Mouse (Mus musculus) ES-Bruce4 (cell line): ENCODE data around the gene Etv5. TPM values are rescaled to one million over a fixed set of nuclear protein-coding genes. Genes with fewer than 3 reads are reported as not detected.

Experiments
- H3K27ac ChIP-seq: 2 replicates; pipeline ENCODE4 v1.5.1; 2012; ENCODE audit warnings: low read length, inconsistent platforms; ENCODE audit not compliant: insufficient read depth
- H3K27me3 ChIP-seq: 2 replicates; pipeline ENCODE4 v1.6.1; 2012; ENCODE audit warnings: mild to moderate bottlenecking, low read length, inconsistent platforms; ENCODE audit not compliant: control insufficient read depth, poor library complexity, insufficient read depth, severe bottlenecking
- H3K36me3 ChIP-seq: 2 replicates; pipeline ENCODE4 v1.6.1; 2012; ENCODE audit warnings: inconsistent platforms, mild to moderate bottlenecking, low read length, moderate library complexity; ENCODE audit not compliant: control insufficient read depth, poor library complexity, insufficient read depth, severe bottlenecking
- H3K4me1 ChIP-seq: one replicate; pipeline ENCODE4 v1.8.1; 2011; ENCODE audit warnings: low read length; ENCODE audit not compliant: control insufficient read depth, insufficient read depth
- H3K4me3 ChIP-seq: 2 replicates; pipeline ENCODE4 v1.5.1; 2011; ENCODE audit warnings: low read depth, mild to moderate bottlenecking, low read length
- H3K9ac ChIP-seq: 2 replicates; pipeline ENCODE4 v1.6.1; 2012; ENCODE audit warnings: low read depth, mild to moderate bottlenecking, inconsistent platforms; ENCODE audit not compliant: poor library complexity, severe bottlenecking
- H3K9me3 ChIP-seq: replicated peaks from 2 replicates; pipeline ENCODE4 v1.6.1; 2012; ENCODE audit warnings: mild to moderate bottlenecking, low read length, inconsistent platforms; ENCODE audit not compliant: control insufficient read depth, poor library complexity, insufficient read depth, severe bottlenecking
- CTCF ChIP-seq: IDR thresholded peaks from one replicate; pipeline ENCODE4 v1.8.1; 2011; ENCODE audit warnings: low read depth, low read length
- EP300 ChIP-seq: IDR thresholded peaks from 2 replicates; pipeline ENCODE4 v1.6.1; 2011; ENCODE audit warnings: low read depth, low read length; ENCODE audit not compliant: insufficient read depth
- POLR2A ChIP-seq: IDR thresholded peaks from one replicate; pipeline ENCODE4 v1.8.1; 2011; ENCODE audit warnings: low read length; ENCODE audit not compliant: insufficient read depth
- polyA plus RNA-seq: library from polyadenylated mRNA; stranded (reverse); fragments of >200 nt; gene quantifications from 2 replicates; pipeline ENCODE4 v1.2.4, GENCODE M21; 2011; ENCODE audit warnings: low read depth; ENCODE audit not compliant: missing spikeins, insufficient read depth, insufficient read length

Etv5 gene
- polyA plus RNA-seq, 1 experiment, result 130 TPM

- Histone ChIP-seq H3K9me3 (no peaks in the 10 kb centered on the region), H3K9ac (peak overlapping the region; percentile 28), H3K4me1 (peaks cover 6% of the 10 kb centered on the region), H3K36me3 (peaks cover 31% of the 10 kb centered on the region), H3K27ac (peak overlapping the region; percentile 73), H3K4me3 (peak overlapping the region; percentile 8), H3K27me3 (no peaks in the 10 kb centered on the region)
- no peak for TF ChIP-seq EP300
- no peak for TF ChIP-seq CTCF
These were observed 5.6 kb downstream of the Etv5 start for GRCm38 (mm10) chr16:22433944-22434343.

GRCm38 (mm10) chr16:22431773-22432172 is 7.7 kb downstream of the Etv5 start:
- TF ChIP-seq EP300 (no peak), CTCF (no peak), POLR2A (no peak)
- Histone ChIP-seq H3K36me3 (peaks cover 37% of the 10 kb centered on the region), H3K27me3 (no peaks in the 10 kb centered on the region), H3K4me1 (peaks cover 6% of the 10 kb centered on the region), H3K9ac (no peak overlapping the region), H3K27ac (no peak overlapping the region), H3K4me3 (no peak overlapping the region), H3K9me3 (no peaks in the 10 kb centered on the region)

DNA sequence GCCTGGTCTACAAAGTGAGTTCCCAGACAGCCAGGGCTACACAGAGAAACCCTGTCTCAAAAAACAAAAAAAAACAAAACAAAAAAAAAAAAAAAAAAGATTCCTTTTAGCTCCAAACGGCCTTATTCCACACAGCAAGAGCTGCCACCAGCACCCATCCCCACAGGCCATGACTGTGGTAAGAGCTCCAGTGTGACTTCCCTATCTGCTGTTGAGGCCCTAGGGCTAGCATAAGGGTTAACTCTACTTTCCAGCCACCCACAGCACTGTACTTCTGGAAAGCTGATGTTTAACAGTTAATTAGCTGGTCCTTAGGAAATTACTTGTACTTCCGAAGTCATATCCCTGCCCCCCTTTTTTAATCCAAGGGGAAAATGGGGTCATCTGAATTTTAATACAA is 8.2 kb downstream of the Etv5 start:
- Histone ChIP-seq H3K27ac (peak overlapping the region; percentile 52; the same call in 1 of the 2 replicates), H3K36me3 (peaks cover 37% of the 10 kb centered on the region), H3K4me1 (peaks cover 6% of the 10 kb centered on the region), H3K27me3 (no peaks in the 10 kb centered on the region), H3K9me3 (no peaks in the 10 kb centered on the region), H3K4me3 (no peak overlapping the region), H3K9ac (no peak overlapping the region)
- TF ChIP-seq EP300, result no peak
- no peak for TF ChIP-seq CTCF
- TF ChIP-seq POLR2A, result no peak

DNA sequence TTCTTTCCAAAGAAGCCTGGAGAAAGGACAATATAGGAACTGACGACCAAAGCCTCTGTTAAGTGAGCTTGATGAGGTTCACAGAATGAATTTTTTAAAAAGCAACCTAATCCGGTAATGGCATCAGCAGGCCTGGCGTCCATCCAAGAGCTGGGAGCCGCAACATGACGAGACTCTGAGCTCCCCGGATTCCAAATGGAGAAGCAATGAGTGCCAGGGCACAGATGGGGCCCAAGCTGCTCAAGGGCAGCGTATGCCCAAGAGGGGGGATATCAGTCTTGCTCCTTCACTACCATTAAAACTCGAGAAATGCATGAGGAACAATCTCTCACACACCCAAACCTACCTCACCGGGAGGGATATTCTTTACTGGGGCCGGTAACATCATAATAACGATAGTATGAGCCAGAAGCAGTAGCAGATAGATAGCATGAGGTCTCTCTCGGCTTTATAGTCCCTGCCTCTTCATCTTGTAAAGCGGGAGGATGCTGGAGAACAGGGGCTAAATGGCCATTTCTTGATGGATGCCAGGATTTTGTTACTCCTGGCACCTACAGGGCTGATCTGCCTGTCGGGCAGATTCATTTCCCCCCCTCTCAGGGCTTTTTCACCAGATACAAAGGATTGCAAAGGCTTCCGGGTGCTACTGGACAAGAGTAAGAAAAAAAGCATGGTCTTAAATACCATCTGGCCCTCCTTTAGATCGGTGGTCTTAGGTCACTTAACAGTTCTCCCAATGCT is 9.1 kb downstream of the Etv5 start:
- H3K4me1 ChIP-seq, result peaks cover 10% of the 10 kb centered on the region
- no peaks in the 10 kb centered on the region for H3K27me3 ChIP-seq

GRCm38 (mm10) chr16:22429377-22429776 is 10.1 kb downstream of the Etv5 start:
- peak overlapping the region; percentile 50 for H3K4me3 ChIP-seq
- no peaks in the 10 kb centered on the region for H3K9me3 ChIP-seq
- TF ChIP-seq EP300, result peak; percentile 61; the same call in 1 of the 2 replicates
- TF ChIP-seq POLR2A, result no peak
- H3K4me1 ChIP-seq, result peaks cover 9% of the 10 kb centered on the region
- no peaks in the 10 kb centered on the region for H3K27me3 ChIP-seq
- peaks cover 34% of the 10 kb centered on the region for H3K36me3 ChIP-seq
- H3K27ac ChIP-seq, result peak overlapping the region; percentile 95
- peak overlapping the region; percentile 49 for H3K9ac ChIP-seq

More for the DNA sequence above, 9.1 kb downstream of the Etv5 start:
- TF ChIP-seq POLR2A (no peak), EP300 (no peak), CTCF (no peak)
- Histone ChIP-seq H3K27ac (peak overlapping the region; percentile 95), H3K36me3 (peaks cover 32% of the 10 kb centered on the region), H3K9me3 (no peaks in the 10 kb centered on the region), H3K9ac (peak overlapping the region; percentile 49), H3K4me3 (no peak overlapping the region)

DNA sequence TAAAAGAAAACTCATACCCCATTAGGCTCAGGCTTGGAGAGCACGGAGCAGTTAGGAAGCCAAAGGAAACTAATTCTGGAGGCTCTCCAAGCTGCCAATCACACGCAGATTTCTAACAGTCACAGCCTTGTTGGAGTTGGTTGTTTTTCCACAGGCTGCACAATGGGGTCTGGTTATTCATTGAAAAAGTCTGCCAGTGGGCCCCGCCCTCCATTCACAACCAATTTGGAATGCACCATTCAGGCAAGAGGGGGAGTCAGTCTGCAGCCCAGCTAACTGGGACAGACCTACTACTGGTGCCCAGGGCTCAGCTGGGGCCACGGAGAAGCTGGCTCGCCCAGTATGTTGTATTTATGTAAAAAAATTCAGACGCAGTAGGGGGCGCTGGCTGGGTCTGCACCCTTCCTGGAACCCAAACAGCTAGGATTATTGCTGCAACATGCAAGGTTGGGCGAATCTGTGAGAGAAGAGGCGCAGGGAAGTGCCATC is 10.6 kb downstream of the Etv5 start:
- TF ChIP-seq POLR2A (no peak), EP300 (peak; percentile 81)
- Histone ChIP-seq H3K27me3 (no peaks in the 10 kb centered on the region), H3K27ac (peak overlapping the region; percentile 98), H3K9ac (peak overlapping the region; percentile 57), H3K4me1 (peaks cover 6% of the 10 kb centered on the region), H3K9me3 (no peaks in the 10 kb centered on the region), H3K36me3 (peaks cover 32% of the 10 kb centered on the region), H3K4me3 (peak overlapping the region; percentile 50)
